Mouse (Mus musculus) left cerebral cortex, postnatal 25 days (tissue): ENCODE measurements at regions not wholly inside any gene's neighbourhood (a gene's known extent, or its start where the extent isn't known, plus 50 kb on each side); places are given as distances from the start of the nearest gene placed in this dataset.

Experiments used
- DNase-seq, 2 experiments: peaks; one replicate each; pipeline ENCODE4 v3.0.0; 2022; ENCODE audit warnings: low spot score in 2 of 2, mixed read lengths in 1 of 2
- intact Hi-C: fragments of 180-260 bp; cut with DNase I; formaldehyde crosslinking; loops from one replicate; pipeline ENCODE4 v1.15.1; 2025

DNA sequence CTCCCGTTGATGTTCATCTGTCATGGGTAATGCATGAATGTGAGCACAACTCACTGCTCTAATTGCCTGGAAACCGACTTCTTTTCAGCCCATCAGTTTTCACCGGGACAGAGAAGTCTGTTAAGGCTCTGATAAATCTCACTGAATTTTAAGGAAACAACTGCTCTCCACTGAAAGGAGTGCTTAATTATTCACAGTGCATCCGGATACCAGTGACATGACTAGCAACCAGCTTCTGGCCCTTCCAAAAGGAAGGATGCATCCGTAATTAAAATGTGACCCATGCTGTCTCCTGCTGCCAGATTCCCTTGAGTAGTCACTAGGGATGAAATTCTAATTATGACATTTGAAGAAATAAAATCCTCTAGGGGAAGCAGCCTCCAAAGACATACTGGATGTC is 228.0 kb upstream of the Smc2 start:
- intact Hi-C loops, result no loop called here
- DNase-seq, result peak; percentile 4

- intact Hi-C loops, result no loop called here
- DNase-seq, result no peak
These were observed 225.7 kb upstream of the Smc2 start for GRCm38 (mm10) chr4:52213363-52213762.
